Mouse (Mus musculus) heart, postnatal 0 days (tissue): ENCODE measurements around the gene Iqcj.
"Not testable (repeated sequence)": the region's sequence is repeated elsewhere in the genome, so short reads cannot be mapped to it uniquely, and the experiment has no call there.

Source experiments
- CTCF ChIP-seq: IDR thresholded peaks from 2 replicates; pipeline ENCODE4 v1.5.1; 2016; ENCODE audit warnings: antibody characterized with exemption, control low read depth, low read depth
- EP300 ChIP-seq: IDR thresholded peaks from 2 replicates; pipeline ENCODE4 v1.6.1; 2016; ENCODE audit warnings: antibody characterized with exemption, low read depth

GRCm38 (mm10) chr3:68099561-68099960, 207.5 kb downstream of the Iqcj start:
- not testable (repeated sequence) for TF ChIP-seq EP300, CTCF
